Mouse (Mus musculus) liver, embryonic 14.5 days (tissue): Measurements from ENCODE around the gene Dtx1.

Source experiments
- CTCF ChIP-seq: IDR thresholded peaks from 2 replicates; pipeline ENCODE4 v1.5.1; 2016; ENCODE audit warnings: antibody characterized with exemption, low read depth, control low read depth
- EP300 ChIP-seq: IDR thresholded peaks from 2 replicates; pipeline ENCODE4 v1.6.1; 2016; ENCODE audit warnings: antibody characterized with exemption, low read depth

DNA sequence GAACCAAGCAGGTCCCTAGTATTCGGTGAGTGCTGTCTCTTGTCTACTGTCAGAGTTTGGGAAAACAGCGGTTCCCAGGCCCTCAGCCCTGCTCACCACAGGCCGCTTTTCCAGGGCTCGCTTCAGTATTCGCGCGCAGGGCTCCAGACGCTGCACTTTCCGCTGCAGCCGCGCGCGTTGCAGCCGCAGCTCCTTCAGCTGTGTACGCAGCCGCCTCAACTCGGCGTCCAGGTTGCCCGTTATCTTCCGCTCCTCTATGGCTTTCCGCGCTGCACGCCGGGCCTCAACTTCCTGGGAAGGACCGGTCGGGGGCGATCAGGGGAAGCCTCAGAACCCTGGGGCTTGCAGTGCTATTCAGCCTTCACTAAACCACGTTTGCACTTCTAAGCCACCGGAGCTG is 80.6 kb downstream of the Dtx1 start:
- TF ChIP-seq CTCF, result no peak
- TF ChIP-seq EP300, result no peak
